Mouse (Mus musculus) CD4-positive naive resting alpha-beta T cell, adult 57 days (primary cell): Measurements from ENCODE around the gene Adam12. TPM values are rescaled to one million over a fixed set of nuclear protein-coding genes. Genes with fewer than 3 reads are reported as not detected.

Experiments used
- total RNA-seq: library from RNA; stranded (reverse); gene quantifications from one replicate; pipeline ENCODE4 v1.2.4, GENCODE M21; 2023

The Adam12 gene
- not detected for total RNA-seq

GRCm38 (mm10) chr7:134231378-134232346 lies at the start of gene Adam12:
TSS of gene Adam12 (minus strand) at chr7:134232146.

Other genes starting within 250 kb of the Adam12 start
- gene D7Ertd443e, start 153.5 kb upstream of the Adam12 start, total RNA-seq: not detected